Mouse (Mus musculus) embryonic fibroblast, embryonic 13.5 days (primary cell): Measurements from ENCODE around the gene 2900011O08Rik. TPM values are rescaled to one million over a fixed set of nuclear protein-coding genes. Genes with fewer than 3 reads are reported as not detected.
"Not testable (repeated sequence)": the region's sequence is repeated elsewhere in the genome, so short reads cannot be mapped to it uniquely, and the experiment has no call there.

Experiments
- H3K27ac ChIP-seq: 2 replicates; pipeline ENCODE4 v1.5.1; 2012; ENCODE audit warnings: low read length, control low read depth, inconsistent platforms; ENCODE audit not compliant: insufficient read depth
- H3K4me1 ChIP-seq: 2 replicates; pipeline ENCODE4 v1.6.1; 2011; ENCODE audit warnings: low read length; ENCODE audit not compliant: control insufficient read depth, insufficient read depth
- H3K4me3 ChIP-seq: 2 replicates; pipeline ENCODE4 v1.5.1; 2011; ENCODE audit warnings: mild to moderate bottlenecking, control low read depth, low read length; ENCODE audit not compliant: insufficient read depth
- CTCF ChIP-seq: IDR thresholded peaks from 2 replicates; pipeline ENCODE4 v1.5.1; 2011; ENCODE audit warnings: mild to moderate bottlenecking, control low read depth, low read length, moderate library complexity, borderline replicate concordance; ENCODE audit not compliant: insufficient read depth
- POLR2A ChIP-seq: IDR thresholded peaks from 2 replicates; pipeline ENCODE4 v1.6.1; 2011; ENCODE audit warnings: low read depth, mild to moderate bottlenecking, control low read depth, low read length, moderate library complexity
- polyA plus RNA-seq: library from polyadenylated mRNA; stranded (reverse); fragments of >200 nt; gene quantifications from 2 replicates; pipeline ENCODE4 v1.2.4, GENCODE M21; 2011; ENCODE audit warnings: low read depth; ENCODE audit not compliant: missing spikeins, insufficient read length

2900011O08Rik gene
- polyA plus RNA-seq, 1 experiment, result 1.1 TPM

DNA sequence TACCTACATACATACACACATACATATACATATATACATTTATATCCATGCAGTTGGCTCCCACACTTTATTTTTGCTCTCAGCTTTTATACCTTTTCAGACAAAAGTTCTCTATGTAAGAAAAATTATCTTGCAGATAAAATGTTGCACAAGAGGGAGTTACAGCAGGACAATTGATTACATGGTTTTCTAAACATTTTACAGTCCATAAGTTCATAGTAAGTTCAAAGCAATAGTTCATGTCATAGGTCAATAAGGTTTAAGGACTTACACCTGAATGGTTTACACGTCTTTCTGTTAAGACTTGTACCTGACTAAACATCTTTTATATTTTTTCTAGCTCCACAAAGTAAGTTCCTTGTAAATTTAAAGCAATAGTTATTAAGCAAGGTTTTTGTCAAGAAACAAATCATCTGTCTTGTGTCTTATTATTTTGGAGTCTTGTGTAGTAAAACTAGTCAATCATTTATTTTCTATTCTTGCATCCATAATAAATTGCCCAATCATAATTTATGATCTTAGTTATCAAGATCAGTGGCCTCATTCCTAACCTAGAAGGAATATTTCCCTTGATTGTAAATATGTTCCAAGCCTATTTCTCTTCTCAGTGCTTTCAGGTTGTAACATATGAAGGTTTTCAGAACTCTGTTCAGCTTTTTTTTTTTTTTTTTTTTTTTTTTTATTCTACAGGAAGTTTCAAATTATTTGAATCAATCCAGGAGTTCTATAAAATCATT, 72.9 kb downstream of the 2900011O08Rik start:
- no peak overlapping the region for H3K4me3 ChIP-seq

DNA sequence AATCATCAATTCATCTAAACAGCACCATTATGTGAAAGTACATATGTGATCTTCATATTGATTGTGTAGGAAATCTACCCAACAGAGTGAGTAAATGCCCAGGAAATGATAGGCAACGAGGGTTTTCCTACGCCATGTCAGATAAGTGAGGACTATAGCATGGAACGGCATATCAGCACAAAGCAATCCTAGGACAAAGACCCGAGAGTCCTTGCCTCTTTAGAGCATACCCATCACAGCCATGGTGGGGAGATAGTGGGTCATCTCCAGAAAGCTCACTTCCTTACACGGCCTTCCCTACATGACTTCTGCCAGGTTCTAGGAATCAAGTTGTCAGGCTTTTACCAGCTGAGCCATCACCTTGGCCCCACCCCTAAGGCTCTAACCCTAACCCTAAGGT, 73.5 kb downstream of the 2900011O08Rik start:
- H3K4me1 ChIP-seq, result no peaks in the 10 kb centered on the region
- no peak overlapping the region for H3K27ac ChIP-seq
- H3K4me3 ChIP-seq, result no peak overlapping the region
- TF ChIP-seq POLR2A (no peak), CTCF (no peak)

More for the DNA sequence above, 72.9 kb downstream of the 2900011O08Rik start:
- TF ChIP-seq CTCF (no peak), POLR2A (no peak)
- Histone ChIP-seq H3K4me1 (no peaks in the 10 kb centered on the region), H3K27ac (no peak overlapping the region)

DNA sequence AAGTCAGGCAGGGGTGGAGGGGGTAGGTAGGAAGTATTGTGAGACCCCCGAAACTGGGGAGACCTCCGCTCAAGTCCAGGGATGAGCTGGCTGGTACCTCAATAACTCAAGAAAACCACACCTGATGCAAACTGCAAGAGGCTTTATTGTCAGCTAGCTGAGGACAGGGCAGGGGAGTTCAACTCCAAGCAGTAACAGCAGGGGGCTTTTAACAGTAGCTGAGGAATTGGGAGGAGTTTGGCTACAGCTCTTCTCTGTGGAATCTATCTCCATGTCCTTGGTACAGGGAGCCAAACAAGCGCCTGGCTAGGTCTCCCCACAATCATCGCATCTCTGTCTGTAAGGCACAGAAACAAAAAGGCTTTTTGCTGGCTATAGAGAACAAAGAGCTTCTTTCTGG, 80.2 kb downstream of the 2900011O08Rik start:
- not testable (repeated sequence) for H3K4me3 ChIP-seq, H3K4me1 ChIP-seq, H3K27ac ChIP-seq

DNA sequence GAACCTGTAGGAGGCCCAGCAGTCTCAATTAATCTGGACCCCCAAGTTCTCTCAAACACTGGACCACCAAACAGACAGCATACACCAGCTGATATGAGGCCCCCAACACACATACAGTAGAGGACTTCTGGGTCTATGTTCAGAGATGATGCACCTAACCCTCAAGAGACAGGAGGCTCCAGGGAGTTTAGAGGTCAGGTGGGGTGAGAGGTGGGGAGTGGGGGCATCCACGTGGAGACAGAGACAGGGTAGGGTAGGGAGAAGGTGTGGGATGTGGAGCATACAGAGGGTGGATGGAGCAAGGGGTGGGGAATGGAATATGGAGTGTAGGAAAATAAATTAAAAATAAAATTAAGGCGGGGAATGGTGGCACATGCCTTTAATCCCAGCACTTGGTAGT, 82.3 kb downstream of the 2900011O08Rik start:
- H3K4me3 ChIP-seq, H3K27ac ChIP-seq, H3K4me1 ChIP-seq: not testable (repeated sequence)

DNA sequence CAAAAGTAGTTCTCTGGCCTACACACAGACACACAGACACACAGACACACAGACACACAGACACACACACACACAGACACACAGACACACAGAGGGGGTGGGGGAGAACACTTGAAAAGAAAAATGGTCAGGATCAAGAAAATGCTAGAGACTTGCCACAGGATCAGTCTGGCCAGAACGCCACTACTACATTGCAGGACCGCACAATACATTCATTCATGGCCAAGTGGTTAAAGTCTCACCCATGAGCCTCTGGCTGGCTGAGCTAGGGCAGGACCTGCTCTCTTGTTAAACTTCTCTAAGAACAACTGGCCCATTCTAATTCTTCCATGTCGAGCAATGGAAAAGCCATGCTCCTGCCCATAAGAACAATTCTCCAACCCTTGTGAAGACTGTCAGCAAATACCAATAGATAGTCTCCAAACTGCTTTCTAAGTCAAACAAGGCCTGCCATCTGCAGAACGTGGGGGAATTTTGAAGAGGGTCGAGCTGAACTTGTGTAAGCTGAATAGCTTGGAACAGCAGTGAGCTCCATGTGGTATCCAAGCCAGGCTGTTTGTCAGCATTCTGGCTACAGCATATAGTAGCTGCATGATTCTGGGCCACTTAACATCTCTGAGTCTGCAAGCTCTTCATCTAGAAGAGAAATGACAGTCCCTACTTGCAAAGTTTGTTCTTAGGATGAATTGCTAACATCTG, 84.2 kb downstream of the 2900011O08Rik start:
- Histone ChIP-seq H3K4me3 (no peak overlapping the region), H3K27ac (no peak overlapping the region), H3K4me1 (no peaks in the 10 kb centered on the region)
- TF ChIP-seq CTCF (no peak), POLR2A (no peak)

DNA sequence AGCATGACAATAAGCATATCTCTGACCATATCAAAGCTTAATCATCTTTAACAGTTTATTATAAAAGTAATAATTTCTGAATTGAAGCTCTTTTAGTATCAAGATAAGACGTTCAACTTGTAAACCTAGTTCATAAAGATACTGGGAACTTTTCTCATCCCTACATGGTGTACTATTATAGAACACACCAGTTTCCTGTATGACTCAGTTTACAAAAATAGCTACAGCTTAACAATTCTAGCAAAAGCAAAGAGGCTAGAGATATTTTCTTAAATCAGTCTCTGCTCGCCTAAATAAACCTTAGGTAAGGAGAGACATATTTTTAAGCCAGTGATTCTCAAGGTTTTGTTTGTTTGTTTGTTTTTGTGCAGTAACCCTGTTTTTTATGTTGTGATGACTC, 96.5 kb downstream of the 2900011O08Rik start:
- Histone ChIP-seq H3K4me1 (no peaks in the 10 kb centered on the region), H3K4me3 (no peak overlapping the region), H3K27ac (no peak overlapping the region)
- TF ChIP-seq POLR2A (no peak), CTCF (no peak)

DNA sequence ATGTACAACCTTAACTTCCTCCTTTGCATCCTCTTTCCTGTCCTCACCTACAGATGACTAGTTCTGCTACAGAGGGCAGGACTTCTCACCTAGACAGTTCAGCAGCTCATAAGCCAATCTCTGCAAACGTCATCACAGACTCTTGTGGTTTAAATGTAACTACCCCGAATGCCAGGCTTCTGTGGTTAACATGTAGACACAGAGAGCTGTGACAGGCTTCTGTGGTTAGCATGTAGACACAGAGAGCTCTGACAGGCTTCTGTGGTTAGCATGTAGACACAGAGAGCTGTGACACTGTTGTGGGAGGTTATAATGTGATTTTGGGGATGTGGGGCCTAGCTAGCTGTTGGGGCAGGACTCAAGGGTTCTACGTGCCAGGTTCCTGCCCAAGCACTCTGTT, 101.8 kb downstream of the 2900011O08Rik start:
- no peak overlapping the region for H3K4me3 ChIP-seq
- no peaks in the 10 kb centered on the region for H3K4me1 ChIP-seq
- no peak overlapping the region for H3K27ac ChIP-seq
- TF ChIP-seq POLR2A, result no peak
- no peak for TF ChIP-seq CTCF

DNA sequence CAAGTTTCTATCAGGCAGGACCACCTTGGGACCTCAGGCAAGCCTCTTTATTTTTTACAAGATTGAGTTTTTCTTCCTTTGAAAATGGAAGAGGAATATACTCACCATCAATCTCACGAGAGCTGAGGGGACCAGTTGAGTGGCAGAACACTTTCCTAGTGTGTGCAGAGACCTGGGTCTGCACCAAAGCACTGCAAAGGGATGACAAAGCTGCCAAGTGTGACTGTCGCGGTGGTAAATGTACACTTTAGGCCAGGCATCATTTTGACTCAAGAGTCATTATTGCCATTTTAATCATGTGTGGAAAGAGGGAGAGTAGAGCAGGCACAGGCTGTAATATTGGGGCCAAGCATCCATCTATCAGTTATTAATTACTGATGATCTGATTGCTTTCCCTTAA, 102.9 kb downstream of the 2900011O08Rik start:
- no peak overlapping the region for H3K4me3 ChIP-seq
- TF ChIP-seq POLR2A (no peak), CTCF (no peak)
- no peaks in the 10 kb centered on the region for H3K4me1 ChIP-seq
- H3K27ac ChIP-seq, result no peak overlapping the region

DNA sequence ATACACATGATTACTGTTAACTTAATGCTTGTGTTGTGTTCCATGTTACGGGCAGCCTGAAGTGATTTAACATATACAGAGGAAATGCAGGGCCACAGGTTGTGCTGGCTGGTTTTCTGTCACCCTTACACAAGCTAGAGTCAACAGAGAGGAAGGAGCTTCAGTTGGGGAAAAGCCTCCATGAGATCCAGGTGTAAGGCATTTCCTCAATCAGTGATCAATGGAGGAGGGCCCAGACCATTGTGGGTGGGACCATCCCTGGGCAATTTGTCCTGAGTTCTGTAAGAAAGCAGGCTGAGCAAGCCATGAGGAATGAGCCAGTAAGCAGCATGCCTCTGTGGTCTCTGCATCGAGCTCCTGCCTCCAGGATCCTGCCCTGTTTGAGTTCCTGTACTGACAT, 105.4 kb downstream of the 2900011O08Rik start:
- H3K27ac ChIP-seq, result no peak overlapping the region
- TF ChIP-seq POLR2A, result no peak
- TF ChIP-seq CTCF, result no peak
- no peaks in the 10 kb centered on the region for H3K4me1 ChIP-seq
- no peak overlapping the region for H3K4me3 ChIP-seq

DNA sequence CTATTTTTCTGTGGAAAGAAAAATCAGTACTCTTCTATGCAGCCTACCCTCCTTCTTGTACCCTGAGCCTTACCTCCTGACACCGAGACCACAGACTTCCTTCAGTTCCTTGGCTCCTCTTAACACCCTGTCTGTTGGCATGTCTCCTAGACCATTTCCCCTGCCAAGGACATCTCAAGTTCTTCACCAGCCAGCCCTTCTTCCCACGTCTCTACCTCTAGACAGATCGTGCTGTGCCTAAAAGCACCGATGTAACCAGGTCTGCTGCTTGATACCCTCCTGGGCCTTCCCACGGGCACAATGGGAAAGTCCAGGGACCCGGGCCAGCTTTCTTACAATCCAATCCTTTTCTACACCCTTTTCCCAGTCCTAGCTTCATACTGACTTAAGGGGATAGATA, 119.5 kb downstream of the 2900011O08Rik start:
- TF ChIP-seq POLR2A (no peak), CTCF (no peak)
- H3K4me3 ChIP-seq, result no peak overlapping the region
- no peaks in the 10 kb centered on the region for H3K4me1 ChIP-seq
- no peak overlapping the region for H3K27ac ChIP-seq

DNA sequence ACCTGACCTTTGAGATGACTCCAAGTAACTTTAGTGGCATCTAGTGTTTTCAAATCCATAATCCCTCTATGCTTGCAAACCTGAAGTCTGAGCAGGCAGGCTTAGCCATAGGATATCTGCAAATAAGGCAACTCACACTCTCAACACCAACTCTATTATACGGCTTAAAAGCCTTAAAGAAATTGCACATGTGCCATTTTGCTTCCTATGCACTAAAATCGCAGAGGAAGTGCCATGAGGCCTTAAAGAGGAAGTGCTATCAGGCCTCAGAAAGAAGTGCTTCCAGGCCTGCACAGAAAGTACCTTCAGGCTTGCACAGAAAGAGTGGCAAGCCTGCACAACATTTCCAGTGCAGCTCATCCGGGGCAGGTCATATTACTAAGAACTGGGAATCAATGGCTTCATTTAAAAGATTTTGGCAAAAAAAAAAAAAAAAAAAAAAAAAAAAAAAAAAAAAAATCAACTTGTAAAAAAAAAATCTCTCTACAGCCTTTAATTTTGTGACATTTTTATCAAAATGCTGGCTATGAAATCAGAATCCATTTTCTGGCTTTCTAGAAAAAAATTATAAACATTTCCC, 123.3 kb downstream of the 2900011O08Rik start:
- Histone ChIP-seq H3K4me3 (no peak overlapping the region), H3K27ac (no peak overlapping the region), H3K4me1 (no peaks in the 10 kb centered on the region)
- TF ChIP-seq CTCF (no peak), POLR2A (no peak)
